Mouse (Mus musculus) lung, embryonic 14.5 days (tissue): ENCODE measurements around the gene Usp21. TPM values are rescaled to one million over a fixed set of nuclear protein-coding genes. Genes with fewer than 3 reads are reported as not detected.

Source experiments
- ATAC-seq: fragments of 200-750 bp; cut with Nextera tagmentation; 2 replicates; pipeline ENCODE4 v1.8.0; 2017; ENCODE audit warnings: mild to moderate bottlenecking, moderate TSS enrichment, moderate library complexity; ENCODE audit not compliant: insufficient read depth
- DNase-seq: peaks from one replicate; pipeline ENCODE4 v3.0.0-alpha.2; 2015
- H3K27ac ChIP-seq: fragments of 300-500 bp; sonication (generic); 2 replicates; pipeline ENCODE4 v1.5.1; 2014; ENCODE audit warnings: low read depth, mild to moderate bottlenecking, moderate library complexity
- H3K27me3 ChIP-seq: fragments of 300-500 bp; sonication (generic); 2 replicates; pipeline ENCODE4 v1.6.1; 2014; ENCODE audit warnings: low read length, control low read depth; ENCODE audit not compliant: insufficient read depth
- H3K36me3 ChIP-seq: fragments of 300-500 bp; sonication (generic); 2 replicates; pipeline ENCODE4 v1.6.1; 2014; ENCODE audit warnings: control low read depth; ENCODE audit not compliant: insufficient read depth
- H3K4me1 ChIP-seq: fragments of 300-500 bp; sonication (generic); 2 replicates; pipeline ENCODE4 v1.6.1; 2014; ENCODE audit warnings: antibody characterized with exemption, control low read depth; ENCODE audit not compliant: insufficient read depth
- H3K4me2 ChIP-seq: fragments of 300-500 bp; sonication (generic); 2 replicates; pipeline ENCODE4 v1.6.1; 2014; ENCODE audit warnings: mild to moderate bottlenecking
- H3K4me3 ChIP-seq: fragments of 300-500 bp; sonication (generic); 2 replicates; pipeline ENCODE4 v1.5.1; 2014; ENCODE audit warnings: low read depth, low read length
- H3K9ac ChIP-seq: fragments of 300-500 bp; sonication (generic); 2 replicates; pipeline ENCODE4 v1.6.1; 2014
- H3K9me3 ChIP-seq: fragments of 300-500 bp; sonication (generic); 2 replicates; pipeline ENCODE4 v1.6.1; 2016; ENCODE audit warnings: low read depth, low read length, control low read depth
- CTCF ChIP-seq: IDR thresholded peaks from 2 replicates; pipeline ENCODE4 v1.5.1; 2016; ENCODE audit warnings: antibody characterized with exemption, low read depth
- WGBS: fragments of 180-500 bp; shearing (Covaris S2); extraction: QIAGEN DNeasy Blood & Tissue Kit; methylation state at CpG from one replicate; pipeline ENCODE4 v1.1.7; 2014; 5-methylcytosine and 5-hydroxymethylcytosine counted together
- polyA plus RNA-seq: library from polyadenylated mRNA; unstranded; fragments of >200 nt; fragmentation: Nextera tagmentation; extraction: Ambion mirVana; gene quantifications from 2 replicates; pipeline ENCODE4 v1.2.1, GENCODE M21; 2014

Usp21 gene
- polyA plus RNA-seq, 1 experiment from 2014 or later = 86.0 TPM

DNA sequence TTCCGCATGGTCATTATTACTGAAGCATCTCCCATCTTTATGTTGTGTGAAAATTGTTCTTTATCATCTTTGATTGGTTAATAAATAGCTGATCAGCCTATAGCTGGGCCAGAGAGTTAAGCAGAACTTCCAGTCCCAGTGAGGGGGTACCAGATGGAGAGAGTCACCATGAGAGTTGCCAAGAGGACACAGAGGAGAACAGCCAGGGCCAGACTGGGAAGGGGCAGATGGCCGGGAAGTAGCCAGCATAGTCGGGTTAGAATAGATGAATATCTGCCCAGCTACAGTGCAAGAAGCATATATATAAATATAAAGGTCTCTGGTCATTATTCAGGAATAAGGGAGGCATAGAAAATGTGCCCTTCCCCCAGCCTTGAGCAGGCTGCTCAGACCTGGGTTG lies 10.4 kb upstream of the Usp21 start:
- DNase-seq (no peak), ATAC-seq (no peak)
- Histone ChIP-seq H3K9ac (no peak overlapping the region), H3K4me3 (no peak overlapping the region), H3K27me3 (peaks cover 8% of the 10 kb centered on the region; the same call in 1 of the 2 replicates), H3K4me1 (peaks cover 4% of the 10 kb centered on the region; the same call in 1 of the 2 replicates), H3K9me3 (no peaks in the 10 kb centered on the region), H3K36me3 (no peaks in the 10 kb centered on the region), H3K4me2 (no peak overlapping the region), H3K27ac (no peak overlapping the region)
- 45% methylated on average over 3 of the region's 3 CpGs for WGBS
- TF ChIP-seq CTCF = no peak

DNA sequence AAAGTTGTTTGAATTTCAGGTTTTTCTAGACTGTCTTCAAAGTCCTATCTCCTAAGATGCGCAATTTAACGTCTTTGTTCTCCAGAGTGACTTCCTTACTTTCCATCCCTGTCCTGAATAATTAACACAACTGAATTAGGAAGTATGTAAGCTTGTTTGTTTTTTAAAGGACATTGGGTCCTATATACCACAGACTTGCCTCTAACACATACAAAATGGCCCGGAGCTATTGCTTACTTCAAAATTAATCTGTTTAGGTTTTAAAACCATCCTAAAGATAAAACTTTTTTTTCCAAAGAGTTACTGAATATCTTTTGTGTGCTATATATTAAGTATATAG lies 7.2 kb upstream of the Usp21 start:
- Histone ChIP-seq H3K27me3 (peaks cover 8% of the 10 kb centered on the region; the same call in 1 of the 2 replicates), H3K9ac (peak overlapping the region; percentile 86), H3K36me3 (peaks cover 1% of the 10 kb centered on the region), H3K27ac (peak overlapping the region; percentile 98), H3K4me1 (peaks cover 4% of the 10 kb centered on the region; the same call in 1 of the 2 replicates), H3K9me3 (no peaks in the 10 kb centered on the region), H3K4me2 (peak overlapping the region; percentile 89), H3K4me3 (peak overlapping the region; percentile 64)
- TF ChIP-seq CTCF = no peak
- 12% methylated on average over 3 of the region's 3 CpGs for WGBS
- 0 out of 2 replicates have a peak, but pooled peaks have one; percentile 13 for ATAC-seq
- no peak for DNase-seq

GRCm38 (mm10) chr1:171294298-171295062 lies 6.7 kb upstream of the Usp21 start, which contains the start of gene Ufc1:
TSS of gene Ufc1 (minus strand) at chr1:171295024.
- ATAC-seq = peak; percentile 81
- Histone ChIP-seq H3K36me3 (peaks cover 7% of the 10 kb centered on the region), H3K27me3 (peaks cover 8% of the 10 kb centered on the region; the same call in 1 of the 2 replicates)

GRCm38 (mm10) chr1:171293906-171294297 lies 6.1 kb upstream of the Usp21 start:
- Histone ChIP-seq H3K27me3 (peaks cover 8% of the 10 kb centered on the region; the same call in 1 of the 2 replicates), H3K4me3 (peak overlapping the region; percentile 64), H3K9me3 (no peaks in the 10 kb centered on the region), H3K4me2 (peak overlapping the region; percentile 89), H3K36me3 (peaks cover 13% of the 10 kb centered on the region), H3K4me1 (peaks cover 4% of the 10 kb centered on the region; the same call in 1 of the 2 replicates), H3K27ac (peak overlapping the region; percentile 98), H3K9ac (peak overlapping the region; percentile 86)
- TF ChIP-seq CTCF = no peak
- ATAC-seq = no peak
- DNase-seq = peak; percentile 50
- WGBS = 27% methylated on average over 5 of the region's 5 CpGs

More at GRCm38 (mm10) chr1:171294298-171295062, 6.7 kb upstream of the Usp21 start, which contains the start of gene Ufc1:
- peak within 1 kb of the TSS; percentile 89 for H3K4me2 ChIP-seq
- WGBS = under 1% methylated on average over 42 of the region's 42 CpGs
- H3K4me1 ChIP-seq = peaks cover 4% of the 10 kb centered on the region; the same call in 1 of the 2 replicates
- peak within 1 kb of the TSS; percentile 64 for H3K4me3 ChIP-seq
- H3K9me3 ChIP-seq = no peaks in the 10 kb centered on the region
- DNase-seq = peak; percentile 92
- peak; percentile 53 for TF ChIP-seq CTCF
- peak within 1 kb of the TSS; percentile 86 for H3K9ac ChIP-seq
- peak within 1 kb of the TSS; percentile 98 for H3K27ac ChIP-seq

DNA sequence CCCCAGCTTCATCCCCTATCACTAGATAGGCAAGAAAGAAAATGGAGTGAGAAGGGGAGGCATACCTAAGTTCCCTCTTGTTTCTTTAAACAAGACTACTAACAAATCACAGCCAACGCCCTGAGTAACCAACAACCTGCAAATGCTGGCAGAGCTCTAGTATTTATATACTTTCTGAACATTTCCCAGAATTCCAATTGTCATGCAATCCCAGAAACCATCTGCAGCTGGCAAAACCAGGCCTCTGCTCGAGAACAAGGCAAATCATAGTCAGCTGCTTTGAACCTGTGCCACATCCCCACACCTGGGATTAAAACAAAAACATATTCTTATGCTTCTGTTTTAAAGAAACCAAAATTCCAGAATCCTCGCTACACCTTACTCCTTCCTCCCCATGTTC lies 5.6 kb upstream of the Usp21 start:
- TF ChIP-seq CTCF = no peak
- peaks cover 18% of the 10 kb centered on the region for H3K36me3 ChIP-seq
- H3K27ac ChIP-seq = no peak overlapping the region
- H3K9ac ChIP-seq = peak overlapping the region; percentile 86; the same call in 1 of the 2 replicates
- H3K4me3 ChIP-seq = peak overlapping the region; percentile 64; the same call in 1 of the 2 replicates
- H3K27me3 ChIP-seq = peaks cover 8% of the 10 kb centered on the region; the same call in 1 of the 2 replicates
- no peak for ATAC-seq
- no peak for DNase-seq
- peak overlapping the region; percentile 89 for H3K4me2 ChIP-seq
- H3K9me3 ChIP-seq = no peaks in the 10 kb centered on the region
- peaks cover 4% of the 10 kb centered on the region; the same call in 1 of the 2 replicates for H3K4me1 ChIP-seq
- WGBS = 80% methylated on average over 3 of the region's 3 CpGs

- Histone ChIP-seq H3K9me3 (no peaks in the 10 kb centered on the region), H3K27me3 (no peaks in the 10 kb centered on the region), H3K4me1 (peaks cover 5% of the 10 kb centered on the region), H3K9ac (no peak overlapping the region), H3K36me3 (peaks cover 52% of the 10 kb centered on the region), H3K4me2 (peak overlapping the region; percentile 62), H3K4me3 (no peak overlapping the region), H3K27ac (peak overlapping the region; percentile 25; the same call in 1 of the 2 replicates)
- TF ChIP-seq CTCF = no peak
- DNase-seq = no peak
- 64% methylated on average over 4 of the region's 4 CpGs for WGBS
- ATAC-seq = no peak
Observed at GRCm38 (mm10) chr1:171288328-171288727, 537 bp upstream of the Usp21 start.

DNA sequence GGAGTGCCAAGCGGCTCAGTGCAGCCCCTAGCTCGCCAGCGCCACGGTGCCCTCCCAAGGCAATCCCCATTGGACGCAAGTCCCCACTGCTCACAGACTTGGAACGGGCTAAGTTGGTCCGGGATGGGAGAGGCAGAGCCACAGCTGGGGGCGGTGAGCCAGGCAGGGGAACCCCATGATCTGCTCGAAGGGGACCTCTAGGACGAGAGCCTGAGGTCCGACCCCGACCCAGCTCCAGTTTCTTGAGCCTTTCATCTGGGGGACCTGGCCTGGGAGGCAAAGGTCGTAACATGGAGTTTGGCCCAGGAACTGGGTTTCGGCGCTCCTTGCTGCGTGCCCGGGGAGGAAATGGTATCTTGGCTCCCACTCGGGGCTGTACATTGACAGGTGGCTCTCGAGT lies 1.3 kb downstream of the Usp21 start:
- no peaks in the 10 kb centered on the region for H3K27me3 ChIP-seq
- H3K4me1 ChIP-seq = peaks cover 5% of the 10 kb centered on the region; the same call in 1 of the 2 replicates
- WGBS = 86% methylated on average over 19 of the region's 19 CpGs
- no peak overlapping the region for H3K9ac ChIP-seq
- H3K4me2 ChIP-seq = peak overlapping the region; percentile 62
- peak overlapping the region; percentile 74 for H3K4me3 ChIP-seq
- ATAC-seq (no peak), DNase-seq (no peak)
- TF ChIP-seq CTCF = no peak
- H3K27ac ChIP-seq = no peak overlapping the region
- peaks cover 65% of the 10 kb centered on the region for H3K36me3 ChIP-seq
- no peaks in the 10 kb centered on the region for H3K9me3 ChIP-seq
